Mouse (Mus musculus): ENCODE results near the gene Ddx52. TPM values are rescaled to one million over a fixed set of nuclear protein-coding genes. Genes with fewer than 3 reads are reported as not detected.
A peak's percentile ranks its signal among the peaks of the same experiment; 100 is the strongest.

Ddx52 gene
- 33.3 and 37.5 TPM in 2 replicates for polyA plus RNA-seq (2015; fragmentation: Nextera tagmentation; extraction: Ambion mirVana)

DNA sequence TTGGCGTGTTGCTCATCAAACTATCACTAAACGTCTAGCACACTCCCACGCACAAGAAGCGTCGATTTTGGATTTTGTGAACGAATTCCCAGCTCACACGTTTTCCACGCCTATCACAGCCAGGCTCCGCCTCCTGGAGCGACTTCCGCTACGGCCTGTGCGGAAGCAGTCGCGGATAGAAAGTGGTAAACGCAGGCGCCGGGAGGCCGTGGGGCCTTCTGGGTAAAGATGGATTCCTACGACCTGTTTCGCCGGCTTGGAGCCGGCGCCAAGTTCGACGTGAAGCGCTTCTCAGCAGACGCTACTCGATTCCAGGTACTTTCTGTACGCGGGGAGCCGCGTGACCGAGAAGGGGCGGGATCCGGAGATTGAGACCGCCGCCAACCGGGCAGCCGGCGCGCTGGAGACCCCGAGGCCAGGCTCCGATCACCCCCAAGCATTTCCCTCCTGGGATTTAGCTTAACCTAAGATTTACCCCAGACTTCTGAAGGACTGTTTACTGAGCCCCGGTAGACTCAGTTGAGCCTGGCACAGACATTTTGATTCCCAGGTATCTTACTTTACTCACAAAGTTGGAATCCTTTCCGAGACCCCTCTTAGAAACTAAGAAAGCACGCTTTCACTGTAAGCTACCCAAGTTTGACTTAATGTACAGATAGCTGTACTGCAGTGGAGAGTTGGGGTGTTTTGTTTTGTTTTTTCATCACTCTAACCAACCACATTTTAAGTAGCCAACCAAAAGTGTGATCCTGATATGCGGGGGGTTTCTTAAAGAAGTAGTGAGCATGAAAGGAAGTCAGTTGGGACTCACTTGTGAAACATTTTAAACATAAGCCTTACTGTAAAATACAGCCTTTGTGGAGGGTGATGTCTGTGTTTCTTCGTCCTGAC, at the start of gene Ddx52:
Ddx52 (plus strand) TSS at position 113 of the 891 bp plus-strand sequence.
- ATAC-seq (ENCODE audit: borderline replicate concordance, extremely low read depth, low FRiP score, low TSS enrichment): peak; percentile 92; the same call in 1 of the 2 replicates
- Histone ChIP-seq H3K4me2 (peak within 1 kb of the TSS; percentile 60), H3K9ac (peak within 1 kb of the TSS; percentile 77), H3K9me3 (no peaks in the 10 kb centered on the region), H3K27ac (peak within 1 kb of the TSS; percentile 45), H3K4me3 (peak within 1 kb of the TSS; percentile 74), H3K27me3 (no peaks in the 10 kb centered on the region; the same call in 1 of the 2 replicates), H3K4me1 (peaks cover 8% of the 10 kb centered on the region; the same call in 1 of the 2 replicates), H3K36me3 (peaks cover 36% of the 10 kb centered on the region)
- WGBS: under 1% methylated on average over 49 of the region's 49 CpGs

- H3K9me3 ChIP-seq: no peaks in the 10 kb centered on the region
- H3K4me2 ChIP-seq: no peak overlapping the region
- no peak overlapping the region for H3K9ac ChIP-seq
- H3K36me3 ChIP-seq: no peaks in the 10 kb centered on the region
- peaks cover 16% of the 10 kb centered on the region for H3K4me1 ChIP-seq
- H3K27ac ChIP-seq: no peak overlapping the region
- no peak; the same call in 1 of the 2 replicates for ATAC-seq (ENCODE audit: borderline replicate concordance, extremely low read depth, low FRiP score, low TSS enrichment)
- H3K4me3 ChIP-seq: no peak overlapping the region
- H3K27me3 ChIP-seq: no peaks in the 10 kb centered on the region
- WGBS: 57% methylated on average over 9 of the region's 9 CpGs
Measured at GRCm38 (mm10) chr11:83893325-83893724, 48.5 kb upstream of the Ddx52 start.

- Histone ChIP-seq H3K4me2 (no peak overlapping the region), H3K4me3 (no peak overlapping the region), H3K4me1 (peaks cover 13% of the 10 kb centered on the region), H3K9ac (no peak overlapping the region), H3K27ac (no peak overlapping the region), H3K9me3 (no peaks in the 10 kb centered on the region), H3K27me3 (no peaks in the 10 kb centered on the region), H3K36me3 (no peaks in the 10 kb centered on the region)
- ATAC-seq (ENCODE audit: borderline replicate concordance, extremely low read depth, low FRiP score, low TSS enrichment): no peak
- 72% methylated on average over 16 of the region's 16 CpGs for WGBS
Measured at GRCm38 (mm10) chr11:83896430-83897410, 45.1 kb upstream of the Ddx52 start.

- no peak overlapping the region for H3K4me2 ChIP-seq
- H3K4me1 ChIP-seq: peaks cover 9% of the 10 kb centered on the region
- no peaks in the 10 kb centered on the region for H3K9me3 ChIP-seq
- no peaks in the 10 kb centered on the region for H3K27me3 ChIP-seq
- H3K9ac ChIP-seq: no peak overlapping the region
- no peaks in the 10 kb centered on the region for H3K36me3 ChIP-seq
- no peak for ATAC-seq (ENCODE audit: borderline replicate concordance, extremely low read depth, low FRiP score, low TSS enrichment)
- H3K4me3 ChIP-seq: no peak overlapping the region
- no peak overlapping the region for H3K27ac ChIP-seq
- WGBS: 50% methylated on average over 7 of the region's 7 CpGs
Measured at GRCm38 (mm10) chr11:83897569-83897968, 44.3 kb upstream of the Ddx52 start.

GRCm38 (mm10) chr11:83902812-83903211, 39.0 kb upstream of the Ddx52 start:
- Histone ChIP-seq H3K9me3 (no peaks in the 10 kb centered on the region), H3K4me1 (0 out of 2 replicates have a peak, but pooled peaks cover 7% of the 10 kb centered on the region), H3K27ac (no peak overlapping the region), H3K9ac (no peak overlapping the region), H3K36me3 (no peaks in the 10 kb centered on the region), H3K4me3 (no peak overlapping the region), H3K4me2 (no peak overlapping the region), H3K27me3 (no peaks in the 10 kb centered on the region)
- ATAC-seq (ENCODE audit: borderline replicate concordance, extremely low read depth, low FRiP score, low TSS enrichment): no peak
- WGBS: 56% methylated on average over 3 of the region's 3 CpGs

DNA sequence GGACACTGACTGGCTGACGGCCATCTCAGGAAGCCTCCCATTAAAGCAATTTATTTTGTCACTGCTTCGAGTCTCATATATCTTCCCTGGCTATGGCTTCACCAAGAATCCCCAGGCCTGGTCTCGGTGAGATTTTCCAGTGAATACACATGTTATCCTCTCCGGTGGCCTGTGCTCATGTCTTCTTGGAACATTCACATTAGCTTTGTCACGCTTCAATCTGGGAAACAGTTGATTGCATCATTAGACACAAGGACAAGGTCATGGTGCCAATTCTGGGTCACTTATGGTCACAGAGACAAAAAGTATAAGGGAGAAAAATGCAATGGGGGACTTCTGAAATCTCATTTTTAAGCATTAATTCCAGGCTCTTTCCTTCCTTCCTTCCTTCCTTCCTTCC, 36.1 kb upstream of the Ddx52 start:
- 65% methylated on average over 5 of the region's 5 CpGs for WGBS
- H3K9ac ChIP-seq: no peak overlapping the region
- no peak overlapping the region for H3K27ac ChIP-seq
- no peak overlapping the region for H3K4me2 ChIP-seq
- no peaks in the 10 kb centered on the region for H3K9me3 ChIP-seq
- H3K4me3 ChIP-seq: no peak overlapping the region
- no peaks in the 10 kb centered on the region for H3K36me3 ChIP-seq
- H3K27me3 ChIP-seq: no peaks in the 10 kb centered on the region
- 0 out of 2 replicates have a peak, but pooled peaks cover 7% of the 10 kb centered on the region for H3K4me1 ChIP-seq
- ATAC-seq (ENCODE audit: borderline replicate concordance, extremely low read depth, low FRiP score, low TSS enrichment): no peak

GRCm38 (mm10) chr11:83908376-83908775, 33.5 kb upstream of the Ddx52 start:
- no peak overlapping the region for H3K27ac ChIP-seq
- no peak overlapping the region for H3K4me3 ChIP-seq
- H3K27me3 ChIP-seq: no peaks in the 10 kb centered on the region
- H3K36me3 ChIP-seq: no peaks in the 10 kb centered on the region
- H3K9ac ChIP-seq: no peak overlapping the region
- no peak for ATAC-seq (ENCODE audit: borderline replicate concordance, extremely low read depth, low FRiP score, low TSS enrichment)
- H3K9me3 ChIP-seq: no peaks in the 10 kb centered on the region
- H3K4me1 ChIP-seq: 0 out of 2 replicates have a peak, but pooled peaks cover 3% of the 10 kb centered on the region
- no peak overlapping the region for H3K4me2 ChIP-seq
- 31% methylated on average over 7 of the region's 7 CpGs for WGBS

- Histone ChIP-seq H3K27me3 (no peaks in the 10 kb centered on the region), H3K36me3 (no peaks in the 10 kb centered on the region), H3K4me1 (0 out of 2 replicates have a peak, but pooled peaks cover 7% of the 10 kb centered on the region), H3K4me3 (no peak overlapping the region), H3K9me3 (no peaks in the 10 kb centered on the region), H3K27ac (no peak overlapping the region), H3K4me2 (no peak overlapping the region), H3K9ac (no peak overlapping the region)
- no peak for ATAC-seq (ENCODE audit: borderline replicate concordance, extremely low read depth, low FRiP score, low TSS enrichment)
- 28% methylated on average over 8 of the region's 8 CpGs for WGBS
Measured at GRCm38 (mm10) chr11:83913824-83914311, 28.0 kb upstream of the Ddx52 start.

- WGBS: 67% methylated on average over 4 of the region's 4 CpGs
- no peak overlapping the region for H3K4me2 ChIP-seq
- H3K36me3 ChIP-seq: no peaks in the 10 kb centered on the region
- 0 out of 2 replicates have a peak, but pooled peaks cover 7% of the 10 kb centered on the region for H3K4me1 ChIP-seq
- H3K27ac ChIP-seq: no peak overlapping the region
- H3K9me3 ChIP-seq: no peaks in the 10 kb centered on the region
- no peak for ATAC-seq (ENCODE audit: borderline replicate concordance, extremely low read depth, low FRiP score, low TSS enrichment)
- no peaks in the 10 kb centered on the region for H3K27me3 ChIP-seq
- no peak overlapping the region for H3K4me3 ChIP-seq
- no peak overlapping the region for H3K9ac ChIP-seq
Measured at GRCm38 (mm10) chr11:83914501-83914900, 27.4 kb upstream of the Ddx52 start.

DNA sequence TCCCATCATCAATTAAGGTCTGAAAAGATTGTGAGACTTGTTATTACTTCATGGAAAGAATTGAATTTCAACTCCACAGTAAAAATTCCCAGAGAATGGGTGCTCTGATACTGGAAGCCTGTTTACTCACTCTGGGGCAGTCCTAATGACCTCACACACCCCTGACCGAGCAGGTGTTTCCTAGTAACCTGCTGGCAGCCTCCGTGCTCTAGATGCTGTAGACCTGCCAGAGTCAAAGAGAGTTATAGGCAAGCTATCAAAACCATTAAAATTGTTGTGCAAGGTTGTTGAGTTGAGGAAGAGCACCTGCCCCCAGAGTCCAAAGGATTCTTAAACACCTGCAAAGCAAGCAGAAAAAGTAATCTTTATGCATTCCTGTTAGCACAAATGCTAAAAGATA, 19.3 kb upstream of the Ddx52 start:
- H3K4me2 ChIP-seq: no peak overlapping the region
- no peak overlapping the region for H3K4me3 ChIP-seq
- no peaks in the 10 kb centered on the region for H3K36me3 ChIP-seq
- H3K9ac ChIP-seq: no peak overlapping the region
- ATAC-seq (ENCODE audit: borderline replicate concordance, extremely low read depth, low FRiP score, low TSS enrichment): no peak
- no peaks in the 10 kb centered on the region for H3K4me1 ChIP-seq
- H3K9me3 ChIP-seq: no peaks in the 10 kb centered on the region
- H3K27ac ChIP-seq: no peak overlapping the region
- no peaks in the 10 kb centered on the region for H3K27me3 ChIP-seq
- 35% methylated on average over 2 of the region's 2 CpGs for WGBS

DNA sequence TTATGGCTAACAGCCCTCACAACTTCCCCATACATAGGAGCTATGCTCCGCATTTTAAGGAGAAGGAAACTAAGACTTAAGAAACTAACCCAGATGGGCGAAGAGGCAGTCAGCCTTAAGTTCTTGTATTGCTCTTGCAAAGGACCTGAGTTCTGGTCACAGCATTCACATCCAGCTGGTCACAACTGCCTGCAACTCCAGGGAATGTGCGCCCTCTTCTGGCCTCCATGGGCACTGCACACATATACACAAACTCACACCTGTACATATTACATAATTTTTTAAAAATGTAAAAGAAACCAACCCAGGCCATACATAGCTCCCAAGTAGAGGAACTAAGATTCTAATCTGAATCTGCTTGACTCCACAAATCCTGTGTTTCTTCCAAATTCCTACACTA, 14.8 kb upstream of the Ddx52 start:
- Histone ChIP-seq H3K4me2 (no peak overlapping the region), H3K4me3 (no peak overlapping the region), H3K27me3 (no peaks in the 10 kb centered on the region), H3K27ac (no peak overlapping the region), H3K9ac (no peak overlapping the region), H3K4me1 (no peaks in the 10 kb centered on the region), H3K9me3 (no peaks in the 10 kb centered on the region), H3K36me3 (no peaks in the 10 kb centered on the region)
- no peak for ATAC-seq (ENCODE audit: borderline replicate concordance, extremely low read depth, low FRiP score, low TSS enrichment)
- 64% methylated on average over 3 of the region's 3 CpGs for WGBS
